Mouse (Mus musculus) left cerebral cortex, postnatal 25 days (tissue): ENCODE results near the gene Ablim1. TPM values are rescaled to one million over a fixed set of nuclear protein-coding genes. Genes with fewer than 3 reads are reported as not detected.

Experiments used
- DNase-seq, 2 experiments: peaks; one replicate each; pipeline ENCODE4 v3.0.0; 2022; ENCODE audit warnings: low spot score in 2 of 2, mixed read lengths in 1 of 2
- intact Hi-C: fragments of 180-260 bp; cut with DNase I; formaldehyde crosslinking; loops from one replicate; pipeline ENCODE4 v1.15.1; 2025
- total RNA-seq, 2 experiments: library from RNA; stranded (reverse); gene quantifications; 2 replicates each; pipeline ENCODE4 v1.2.3; 2021

Gene Ablim1
- total RNA-seq, 2 experiments from 2014 or later = 106 to 113 TPM

DNA sequence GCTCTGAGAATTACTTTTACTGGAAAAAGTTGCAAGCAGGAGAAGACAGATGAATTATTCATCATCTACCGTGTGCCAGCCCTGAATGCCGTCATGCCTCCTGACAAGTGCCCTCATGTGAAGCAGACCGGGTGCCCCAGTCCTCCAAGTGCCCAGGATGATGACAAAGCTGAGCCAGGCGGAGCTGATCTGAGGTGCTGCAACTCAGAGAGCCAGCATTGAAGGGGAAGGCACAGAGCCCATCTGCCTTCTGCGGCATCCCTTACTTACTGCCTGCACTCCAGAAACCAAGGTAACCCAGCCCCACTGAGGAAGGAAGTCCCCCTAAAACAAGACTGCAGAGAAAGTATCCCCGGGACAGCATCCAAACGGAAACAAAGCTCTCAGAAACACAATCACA is 76.3 kb downstream of the Ablim1 start:
- DNase-seq = peak in 1 of 2 experiments; percentile 67
- intact Hi-C loops = loop anchor here (1.0 to 2.0 kb wide), 3 partner anchors 36 to 76 kb away; partner anchors contain the start of gene Ablim1

DNA sequence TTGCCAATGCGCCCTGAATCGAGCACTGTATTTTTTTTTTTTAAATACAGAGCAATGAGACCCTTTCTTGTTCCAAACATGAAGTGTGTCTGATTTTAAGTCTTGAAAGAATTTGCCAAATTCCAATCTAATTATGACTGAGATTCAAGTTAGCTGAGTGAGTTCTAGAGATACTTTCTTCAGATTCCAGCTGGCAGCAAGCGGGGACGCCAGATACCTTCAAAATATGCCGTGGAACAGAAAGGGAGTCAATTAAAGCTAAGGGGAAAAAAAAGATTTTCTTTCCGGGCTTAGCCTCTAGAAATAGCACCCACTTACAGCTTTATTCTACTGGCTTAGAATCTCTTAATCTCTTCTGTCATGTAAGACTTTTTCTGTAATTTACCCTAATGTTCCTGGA is 77.2 kb downstream of the Ablim1 start:
- intact Hi-C loops = no loop called here

DNA sequence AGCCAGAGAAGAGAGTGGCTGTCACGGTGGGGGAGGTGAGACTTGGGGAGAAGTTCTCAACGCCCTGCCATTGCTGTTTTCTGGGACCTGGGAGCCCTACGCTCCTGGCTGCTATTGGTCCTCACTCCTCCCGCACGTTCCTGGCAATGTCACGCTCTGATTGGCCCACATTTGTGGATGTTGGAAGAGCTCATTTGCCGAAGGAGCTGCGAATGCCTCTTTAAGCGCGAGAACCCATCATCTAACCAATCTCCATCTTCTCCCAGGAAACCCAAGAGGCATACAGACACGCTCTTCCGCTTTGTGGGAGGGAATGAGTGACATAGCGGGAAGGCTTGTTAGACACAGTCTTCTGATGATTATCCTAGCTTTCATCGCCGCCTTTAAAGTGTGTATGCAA is 78.1 kb downstream of the Ablim1 start:
- intact Hi-C loops = no loop called here
- DNase-seq = peak; percentile 24 to 86

More for the DNA sequence above, 77.2 kb downstream of the Ablim1 start:
- peak in 1 of 2 experiments; percentile 72 for DNase-seq

DNA sequence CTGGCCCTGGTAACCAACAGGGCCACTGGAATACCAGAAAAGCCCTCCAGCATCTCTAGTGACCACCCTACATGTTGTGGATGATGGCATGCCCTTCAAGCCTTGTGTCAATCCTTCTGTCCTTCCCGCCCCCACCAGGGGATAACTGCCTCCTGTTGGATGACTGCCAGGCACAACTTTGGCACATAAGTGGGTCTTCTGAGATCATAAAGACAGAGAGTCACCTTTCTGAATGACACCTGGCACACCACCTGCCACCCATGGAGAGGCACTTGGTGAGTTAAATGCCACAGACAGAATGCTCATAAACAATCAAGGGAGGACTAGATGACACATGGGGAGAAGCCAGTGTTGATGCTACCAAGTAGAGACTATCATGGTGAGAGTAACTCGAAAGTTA is 78.8 kb downstream of the Ablim1 start:
- DNase-seq = no peak
- intact Hi-C loops = no loop called here

DNA sequence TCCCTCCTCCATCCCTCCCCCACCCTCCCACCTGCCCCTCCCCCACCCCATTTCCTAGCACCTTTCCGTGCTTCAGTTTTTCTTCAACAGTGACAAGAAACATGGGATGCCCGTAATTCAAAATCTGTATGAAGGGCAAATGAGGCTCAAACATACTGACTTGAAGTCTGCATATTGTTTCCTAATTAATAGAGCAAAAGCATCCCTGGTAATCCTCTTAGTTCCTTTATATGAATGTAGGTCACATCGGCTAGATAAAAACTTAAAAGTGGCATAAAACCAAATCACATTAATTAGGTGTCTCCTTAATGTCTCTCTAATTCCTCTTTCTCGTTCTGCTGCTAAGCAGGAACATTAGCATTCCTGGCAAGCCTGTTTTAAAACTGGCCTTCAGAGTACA is 83.7 kb downstream of the Ablim1 start:
- DNase-seq = no peak
- intact Hi-C loops = no loop called here

DNA sequence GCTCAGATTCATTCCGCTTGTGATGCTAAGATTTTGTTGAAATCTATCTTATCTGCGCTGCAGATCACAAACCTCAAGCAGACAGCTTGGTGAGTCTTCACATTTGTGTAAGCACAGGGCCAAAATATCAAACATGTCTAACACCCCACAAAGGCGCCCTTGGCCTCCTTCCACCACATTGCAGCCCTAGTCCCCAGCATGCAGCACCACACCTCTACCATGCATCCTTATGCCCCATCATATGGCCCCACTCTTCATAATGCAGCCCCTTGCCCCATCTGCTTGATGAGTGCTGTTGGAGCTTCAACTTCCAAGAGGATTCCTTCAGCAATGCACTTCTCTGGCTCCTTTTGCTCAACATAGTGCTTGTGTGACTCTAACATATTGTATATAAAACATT is 85.6 kb downstream of the Ablim1 start:
- DNase-seq = no peak
- intact Hi-C loops = no loop called here

DNA sequence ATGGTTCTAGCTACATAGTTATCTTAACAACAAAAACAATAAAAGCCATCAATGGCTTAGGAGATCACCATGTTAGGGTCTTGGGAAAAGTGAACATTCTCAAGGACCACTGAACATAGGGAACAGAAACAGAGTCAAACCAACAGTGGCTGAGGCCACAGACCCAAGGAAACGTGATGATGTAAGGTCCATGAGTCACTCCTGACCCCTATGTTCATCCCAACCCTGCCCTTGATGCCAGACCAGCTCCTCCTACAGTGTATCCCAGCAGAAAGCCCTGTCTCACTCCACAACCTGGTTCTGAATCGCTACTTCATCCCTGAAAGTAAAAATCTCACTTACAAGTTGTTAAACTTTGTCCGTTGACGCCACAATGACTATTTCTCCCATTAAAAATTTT is 86.1 kb downstream of the Ablim1 start:
- intact Hi-C loops = no loop called here
- no peak for DNase-seq

DNA sequence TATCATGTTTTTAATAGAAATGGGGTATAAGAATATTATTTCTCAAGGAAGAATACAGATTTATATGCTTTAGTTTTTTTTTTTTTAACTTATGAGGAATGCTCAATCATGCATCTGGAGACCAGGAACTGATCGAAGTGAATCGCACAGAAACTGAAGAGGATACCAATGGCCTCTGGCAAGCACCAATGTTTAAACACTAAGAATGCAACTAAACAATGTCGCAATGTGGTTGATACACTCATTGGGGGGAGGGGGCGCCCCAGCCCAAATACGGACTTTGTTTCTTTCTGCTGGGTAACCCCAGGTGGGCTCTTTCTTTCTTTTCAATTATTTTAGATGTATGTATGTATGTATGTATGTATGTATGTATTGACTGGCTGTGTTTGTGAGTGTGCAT is 90.3 kb downstream of the Ablim1 start:
- no peak for DNase-seq
- intact Hi-C loops = no loop called here

DNA sequence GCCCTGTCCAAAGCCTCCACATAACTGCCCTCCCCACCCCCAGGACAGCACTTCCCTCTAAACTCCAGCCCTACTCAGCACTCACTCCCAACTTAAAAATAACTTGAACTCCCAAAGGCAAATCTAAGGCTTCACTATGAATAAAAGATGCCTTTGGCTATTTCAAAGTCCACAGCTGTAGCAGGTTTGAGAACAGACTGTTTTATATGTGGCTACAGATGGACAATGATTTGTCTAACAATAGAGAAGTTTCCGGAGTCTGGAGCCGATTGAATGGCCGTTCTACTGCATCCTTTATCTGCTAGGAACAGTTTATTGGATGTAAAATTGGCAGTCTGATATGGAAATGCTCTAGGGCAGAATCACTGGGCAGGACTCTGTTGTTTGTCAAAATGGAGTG is 91.0 kb downstream of the Ablim1 start:
- DNase-seq = no peak

DNA sequence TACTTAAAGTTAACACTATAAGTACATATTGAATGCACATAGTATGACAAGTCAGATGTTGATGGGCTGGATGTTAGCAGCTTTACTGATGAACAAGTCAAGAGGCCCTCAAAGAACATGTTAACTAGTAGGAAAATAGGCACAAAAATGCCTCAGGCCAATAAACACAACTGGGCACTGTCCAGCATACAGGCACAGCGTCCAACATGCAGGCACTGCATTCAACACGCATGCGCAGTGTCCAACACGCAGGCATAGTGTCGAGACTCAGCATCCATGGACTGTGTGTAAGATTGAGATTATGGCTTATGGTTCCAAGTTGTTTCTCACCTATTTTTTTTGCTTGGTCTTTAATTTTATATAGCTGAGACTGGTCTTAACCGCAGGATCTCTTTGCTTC is 92.1 kb downstream of the Ablim1 start:
- DNase-seq = no peak

More for the DNA sequence above, 91.0 kb downstream of the Ablim1 start:
- intact Hi-C loops = no loop called here

DNA sequence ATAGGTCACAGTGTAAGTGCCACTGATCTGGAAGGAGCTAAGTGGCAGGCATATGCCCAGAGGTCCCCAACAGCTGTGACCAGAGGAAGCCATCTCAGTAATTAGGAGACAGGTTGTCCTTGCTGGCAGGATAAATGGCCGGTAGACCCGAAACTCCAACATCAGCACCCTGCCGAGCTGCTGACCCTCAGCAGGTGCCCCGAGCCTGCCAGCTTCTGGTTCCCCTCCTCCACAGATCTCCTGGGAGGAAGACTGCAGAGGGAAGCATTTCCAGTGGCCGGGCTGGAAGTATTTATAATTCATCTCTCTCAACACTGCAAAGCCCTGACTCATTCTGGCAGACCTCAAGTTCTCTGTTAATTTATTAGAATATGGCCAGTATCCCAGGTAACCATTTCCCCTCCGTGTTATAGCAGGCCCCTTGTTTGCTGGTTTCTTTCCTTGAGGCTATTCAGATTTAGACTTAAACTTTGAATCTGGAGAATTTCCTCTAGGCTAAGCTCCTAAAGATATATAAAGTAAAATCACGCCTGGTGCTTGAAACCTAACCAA is 93.0 kb downstream of the Ablim1 start:
- DNase-seq = no peak
- intact Hi-C loops = no loop called here

More for the DNA sequence above, 92.1 kb downstream of the Ablim1 start:
- intact Hi-C loops = no loop called here

DNA sequence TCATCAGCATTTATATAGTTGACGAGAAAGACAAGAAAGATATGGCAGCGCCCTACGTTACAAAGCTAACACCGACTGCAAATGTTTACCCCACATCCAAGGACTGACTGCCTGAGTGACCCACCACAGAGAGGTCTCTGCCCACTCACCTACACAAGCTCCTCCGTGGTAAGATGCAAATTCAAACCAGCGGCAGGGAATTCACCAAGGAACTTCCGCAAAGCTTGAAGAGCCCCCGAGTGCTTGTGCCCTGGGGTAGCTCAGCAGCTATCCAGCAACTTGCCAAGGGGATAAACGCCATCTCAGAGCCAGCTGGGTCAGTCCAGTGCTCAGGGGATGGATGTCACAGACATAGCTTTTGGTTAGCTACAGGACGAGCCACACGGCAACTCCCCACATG is 95.0 kb downstream of the Ablim1 start:
- DNase-seq = no peak
- intact Hi-C loops = no loop called here

DNA sequence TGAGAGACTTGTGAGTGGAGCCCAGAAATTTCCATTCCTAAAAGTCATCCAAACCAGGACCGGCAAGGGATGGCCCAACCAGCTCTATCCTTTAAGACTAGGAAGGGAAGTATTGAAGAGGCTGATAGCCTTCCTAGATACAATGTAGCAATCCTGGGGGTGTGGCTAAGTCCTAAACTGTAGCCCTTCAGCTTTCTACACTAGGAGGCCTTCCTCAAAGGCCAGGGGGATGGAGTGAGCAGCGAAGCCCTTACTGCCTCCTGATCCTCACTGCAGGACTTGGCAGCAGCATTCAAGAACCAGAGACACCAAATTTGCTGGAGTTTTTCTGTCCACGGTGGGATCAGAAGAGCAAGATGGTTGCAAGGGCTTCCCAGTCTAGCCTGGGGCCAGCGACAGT is 97.6 kb downstream of the Ablim1 start:
- DNase-seq = no peak
- intact Hi-C loops = no loop called here

DNA sequence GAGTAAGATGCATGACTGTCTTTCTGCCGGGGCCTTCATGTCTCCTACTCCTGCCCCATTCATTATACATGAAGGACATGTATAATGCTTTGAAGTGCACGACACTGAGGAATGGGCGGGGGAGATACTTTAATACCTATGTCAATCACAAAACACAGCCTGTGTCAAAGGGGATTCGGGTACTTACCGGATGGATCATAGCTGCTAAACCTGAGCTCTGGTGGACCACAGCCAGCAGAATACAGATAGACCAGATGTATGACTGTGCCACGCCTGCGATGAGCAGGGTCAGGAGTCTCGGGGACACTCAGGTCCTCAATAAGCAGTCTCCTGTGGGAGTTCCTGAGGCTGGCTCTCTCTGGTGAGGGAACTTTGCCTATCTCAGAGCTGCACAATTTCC is 99.2 kb downstream of the Ablim1 start:
- no peak for DNase-seq
- intact Hi-C loops = no loop called here

DNA sequence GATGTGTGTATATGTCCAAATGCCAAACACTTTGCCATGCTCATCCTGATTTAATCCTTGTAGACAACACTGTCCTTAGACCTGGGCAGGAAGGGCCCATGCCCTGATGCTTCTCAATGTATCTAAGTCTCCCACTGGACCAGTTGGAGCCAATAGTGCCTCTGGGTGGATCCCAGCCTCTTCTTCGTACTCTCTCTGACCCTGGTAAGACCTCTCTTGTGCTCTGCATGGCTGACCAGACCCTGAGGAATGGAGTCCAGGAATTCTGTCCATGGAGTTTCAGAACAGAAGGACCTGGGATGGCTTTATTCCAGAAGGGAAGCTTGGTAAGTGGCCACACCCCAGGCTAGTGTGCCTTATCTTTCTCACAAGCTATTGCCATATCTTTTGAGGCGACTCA is 102.3 kb downstream of the Ablim1 start:
- DNase-seq = no peak
- intact Hi-C loops = no loop called here

DNA sequence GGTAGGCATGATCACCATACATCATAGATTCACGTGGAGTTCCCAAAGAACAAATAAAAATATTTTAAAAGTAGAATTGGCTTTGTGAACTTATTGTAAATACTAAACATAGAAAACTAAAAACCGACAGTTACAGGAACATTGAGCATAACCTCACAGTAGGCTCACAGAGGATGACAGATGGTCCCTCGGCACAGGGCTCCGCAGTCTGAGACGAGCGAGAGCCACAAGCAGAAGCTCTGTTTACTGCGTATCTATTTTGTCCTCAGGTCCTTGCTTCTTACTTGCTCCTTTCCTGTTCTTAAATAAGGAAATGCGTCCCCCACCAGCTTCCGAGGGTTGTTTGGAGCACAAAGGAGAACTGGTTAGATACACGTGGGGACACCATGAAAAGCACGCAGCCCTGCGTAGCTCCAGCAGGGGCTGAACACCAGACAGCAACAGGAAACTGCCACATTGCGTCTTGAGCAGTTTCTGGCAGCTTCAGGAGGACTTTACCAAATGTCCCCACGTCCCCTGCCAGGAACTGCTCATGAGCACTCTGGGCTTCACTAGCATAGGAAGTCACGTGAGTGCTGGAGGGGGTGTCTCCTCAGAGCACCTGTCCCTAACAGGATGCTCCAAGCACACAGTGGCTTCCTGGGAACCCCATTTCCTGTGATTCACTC is 103.1 kb downstream of the Ablim1 start:
- intact Hi-C loops = no loop called here
- peak; percentile 52 to 75 for DNase-seq

DNA sequence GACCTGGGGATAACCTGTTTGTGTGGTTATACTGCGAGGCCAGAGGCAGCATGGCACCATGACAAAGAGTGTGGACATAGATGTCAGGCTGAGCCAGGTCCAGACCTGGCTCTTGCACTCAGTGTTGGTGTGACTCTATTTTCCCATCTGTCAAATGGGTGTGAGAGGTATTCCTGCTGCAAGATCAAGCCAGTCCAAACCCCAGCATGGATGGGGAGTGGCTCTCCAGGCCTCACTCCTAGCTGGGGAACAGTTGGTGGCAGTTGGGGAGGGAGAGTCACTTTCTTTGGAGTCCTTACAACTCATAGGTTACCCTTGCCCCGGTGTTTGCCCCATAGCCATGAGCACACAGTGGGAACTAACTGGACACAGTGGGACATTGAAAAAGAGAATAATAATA is 103.8 kb downstream of the Ablim1 start:
- intact Hi-C loops = no loop called here
- DNase-seq = no peak

DNA sequence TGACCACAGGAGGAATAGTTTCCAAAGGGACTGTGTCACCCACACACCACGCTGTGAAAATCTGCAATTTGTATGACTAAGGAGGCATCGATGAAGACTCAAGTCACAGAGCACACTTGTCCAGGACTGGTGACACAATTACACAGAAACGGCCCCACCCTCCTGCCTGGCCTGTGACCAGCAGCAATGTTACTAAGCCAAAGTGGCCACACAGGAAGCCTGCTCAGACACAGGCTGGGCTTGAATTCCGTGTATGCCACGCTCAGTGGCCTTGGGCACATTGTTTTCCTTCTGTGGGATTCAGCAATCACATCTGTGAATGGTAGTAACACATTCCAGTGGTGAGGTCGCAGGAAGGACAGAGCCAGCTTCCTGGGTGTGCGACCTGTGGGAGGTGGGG is 110.6 kb downstream of the Ablim1 start:
- no peak for DNase-seq

DNA sequence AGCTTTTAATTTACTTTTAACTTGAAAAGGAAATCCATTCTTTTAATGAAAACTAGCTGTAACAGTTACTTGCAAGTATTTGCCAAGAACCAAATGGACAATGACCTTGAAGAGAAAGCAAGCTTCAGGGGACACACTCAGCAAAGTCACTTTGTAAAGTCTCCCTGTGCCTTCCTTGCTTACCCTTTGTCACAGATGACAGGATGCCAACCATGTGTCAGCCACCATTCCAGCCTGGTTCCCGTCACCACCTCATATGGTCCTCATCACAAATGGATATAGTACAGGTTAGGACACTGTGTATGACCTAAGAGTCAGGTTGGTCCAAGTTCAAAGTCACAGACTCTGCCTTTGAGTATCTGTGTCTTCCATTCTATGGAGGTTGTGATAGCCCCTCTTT is 112.2 kb downstream of the Ablim1 start:
- intact Hi-C loops = no loop called here
- DNase-seq = no peak

More for the DNA sequence above, 110.6 kb downstream of the Ablim1 start:
- intact Hi-C loops = no loop called here

DNA sequence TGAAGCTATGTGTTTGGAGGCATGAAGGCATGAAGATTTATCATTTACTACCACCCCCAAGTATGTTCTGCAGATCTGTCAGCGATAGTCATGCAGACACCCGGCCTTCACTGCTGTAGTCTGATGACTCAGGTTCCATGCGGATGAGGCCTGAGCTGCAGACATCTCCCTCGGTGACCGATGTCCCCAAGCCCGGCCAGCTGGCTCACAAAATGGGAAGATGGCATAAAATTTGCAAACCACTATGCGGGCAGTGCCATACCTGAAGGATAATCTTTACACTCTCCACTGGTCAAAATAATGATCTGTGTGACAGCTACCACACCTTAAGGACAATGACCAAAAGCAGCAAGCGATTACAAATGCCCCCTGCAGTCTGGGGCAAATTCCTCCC is 113.6 kb downstream of the Ablim1 start:
- DNase-seq = no peak
- intact Hi-C loops = no loop called here

DNA sequence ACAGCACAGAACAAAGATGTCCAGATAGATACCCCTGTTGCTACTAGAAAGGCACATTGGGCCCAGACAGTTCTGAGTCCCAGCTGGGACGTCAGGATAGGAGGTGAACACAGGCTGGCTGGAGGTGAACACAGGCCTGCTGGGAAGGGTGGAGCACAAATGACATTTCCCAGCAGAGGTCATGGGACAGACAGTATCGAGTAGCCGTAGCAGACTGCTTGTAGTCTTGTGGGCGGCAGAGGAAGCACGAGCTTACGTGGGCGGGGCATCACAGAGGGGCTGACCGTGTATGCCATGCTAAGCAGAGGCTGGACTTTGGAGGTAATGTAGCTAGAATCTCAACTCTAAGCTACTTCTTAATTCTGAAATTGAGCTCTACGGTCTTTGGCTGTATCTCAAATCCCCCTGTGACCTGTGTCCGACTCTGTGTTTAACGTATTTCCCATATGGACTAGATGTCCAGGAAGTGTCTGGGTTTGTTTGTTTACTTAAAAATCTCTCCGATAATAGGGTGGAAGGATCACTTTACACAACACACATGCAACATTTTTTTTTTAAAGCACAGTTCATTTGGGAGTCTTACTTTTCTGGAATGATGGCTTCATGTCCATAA is 114.1 kb downstream of the Ablim1 start:
- no peak for DNase-seq
- intact Hi-C loops = no loop called here
